Mouse (Mus musculus) liver, embryonic 14.5 days (tissue): ENCODE measurements around the gene Caskin2. TPM values are rescaled to one million over a fixed set of nuclear protein-coding genes. Genes with fewer than 3 reads are reported as not detected.

Experiments
- ATAC-seq: fragments of 200-750 bp; cut with Nextera tagmentation; 2 replicates; pipeline ENCODE4 v1.8.0; 2017; ENCODE audit warnings: moderate number of reproducible peaks, mild to moderate bottlenecking, moderate library complexity; ENCODE audit not compliant: insufficient read depth
- DNase-seq, 3 experiments: peaks; one replicate each; pipeline ENCODE4 v3.0.0-alpha.2; 2012 to 2013; ENCODE audit warnings: low read depth in 3 of 3, low spot score in 3 of 3
- H3K27ac ChIP-seq: fragments of 300-500 bp; sonication (generic); 2 replicates; pipeline ENCODE4 v1.5.1; 2014; ENCODE audit warnings: moderate library complexity, mild to moderate bottlenecking, control low read depth, inconsistent platforms
- H3K27me3 ChIP-seq: fragments of 300-500 bp; sonication (generic); 2 replicates; pipeline ENCODE4 v1.6.1; 2014; ENCODE audit warnings: mild to moderate bottlenecking, low read length, moderate library complexity; ENCODE audit not compliant: control insufficient read depth, insufficient read depth
- H3K36me3 ChIP-seq: fragments of 300-500 bp; sonication (generic); replicated peaks from 2 replicates; pipeline ENCODE4 v1.6.1; 2014; ENCODE audit warnings: low read depth; ENCODE audit not compliant: control insufficient read depth, insufficient read depth
- H3K4me1 ChIP-seq, 2 experiments: fragments of 200-500 bp in 1 of 2; fragments of 300-500 bp in 1 of 2; sonication (generic) in 1 of 2; replicated peaks; 2 replicates each; pipeline ENCODE4 v1.6.1; 2012 to 2014; ENCODE audit warnings: antibody characterized with exemption in 1 of 2, inconsistent platforms in 1 of 2, low read length in 1 of 2; ENCODE audit not compliant: control insufficient read depth in 2 of 2, insufficient read depth in 2 of 2
- H3K4me2 ChIP-seq: fragments of 300-500 bp; sonication (generic); 2 replicates; pipeline ENCODE4 v1.6.1; 2014; ENCODE audit warnings: low read depth, mild to moderate bottlenecking, control low read depth, moderate library complexity
- H3K4me3 ChIP-seq, 2 experiments: fragments of 200-500 bp in 1 of 2; fragments of 300-500 bp in 1 of 2; sonication (generic) in 1 of 2; 2 replicates each; pipeline ENCODE4 v1.5.1; 2012 to 2014; ENCODE audit warnings: low read depth in 2 of 2, low read length in 2 of 2, mild to moderate bottlenecking in 2 of 2, control low read depth in 1 of 2, inconsistent platforms in 1 of 2, moderate library complexity in 1 of 2; ENCODE audit not compliant: insufficient read depth in 1 of 2
- H3K9ac ChIP-seq: fragments of 300-500 bp; sonication (generic); replicated peaks from 2 replicates; pipeline ENCODE4 v1.6.1; 2014; ENCODE audit warnings: mild to moderate bottlenecking, control low read depth, moderate library complexity
- H3K9me3 ChIP-seq: fragments of 300-500 bp; sonication (generic); 2 replicates; pipeline ENCODE4 v1.6.1; 2016; ENCODE audit warnings: low read length, mixed read lengths; ENCODE audit not compliant: control insufficient read depth
- CTCF ChIP-seq: IDR thresholded peaks from 2 replicates; pipeline ENCODE4 v1.5.1; 2016; ENCODE audit warnings: antibody characterized with exemption, low read depth, control low read depth
- EP300 ChIP-seq: IDR thresholded peaks from 2 replicates; pipeline ENCODE4 v1.6.1; 2016; ENCODE audit warnings: antibody characterized with exemption, low read depth
- WGBS: fragments of 180-500 bp; shearing (Covaris S2); extraction: QIAGEN DNeasy Blood & Tissue Kit; methylation state at CpG from one replicate; pipeline ENCODE4 v1.1.7; 2014; ENCODE audit not compliant: insufficient replicate concordance; 5-methylcytosine and 5-hydroxymethylcytosine counted together
- polyA plus RNA-seq, 2 experiments: library from polyadenylated mRNA; depleted of rRNA in 1 of 2; stranded (reverse) in 1 of 2; unstranded in 1 of 2; fragments of >200 nt; fragmentation: Nextera tagmentation in 1 of 2; extraction: Ambion mirVana in 1 of 2; gene quantifications; 2 replicates each; pipeline versions ENCODE4 v1.2.1 to v1.2.3; 2012 to 2014

The Caskin2 gene
- polyA plus RNA-seq, 2 experiments: 4.9 to 7.1 TPM

DNA sequence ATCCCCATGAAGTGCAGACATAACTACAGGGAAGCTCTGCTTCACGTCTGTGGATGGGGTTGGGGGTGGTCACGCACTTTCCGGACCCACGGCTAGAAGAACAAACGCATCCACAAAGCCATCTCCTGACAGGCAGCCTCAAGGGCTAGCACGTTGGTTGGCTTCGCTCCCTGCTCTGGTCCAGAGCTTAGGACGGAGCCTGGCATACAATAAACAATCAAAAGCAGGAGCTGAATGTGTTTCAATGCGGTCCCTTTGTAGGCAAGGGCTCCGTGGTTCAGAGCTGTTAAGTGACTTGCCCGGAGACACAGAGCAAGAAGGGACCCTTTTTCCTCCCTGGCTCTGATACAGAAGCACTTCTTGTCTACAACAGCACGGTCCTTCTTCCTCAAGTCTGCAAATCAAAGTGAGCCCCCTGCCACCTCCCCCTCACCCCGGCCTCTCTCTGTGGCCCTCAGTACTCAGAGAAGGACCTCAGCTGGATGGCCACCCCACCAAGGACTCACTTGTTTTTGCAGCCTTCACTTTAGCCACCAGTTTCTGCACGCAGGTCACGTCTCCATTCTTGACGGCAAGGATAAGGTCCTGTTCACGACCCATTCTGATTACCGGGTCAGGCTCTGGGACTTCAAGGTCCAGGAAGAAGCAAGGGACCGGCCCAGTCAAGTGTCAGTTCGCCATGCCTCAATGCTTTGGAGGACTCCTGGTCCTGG lies 1.9 kb downstream of the Caskin2 start:
- Histone ChIP-seq H3K9me3 (no peaks in the 10 kb centered on the region), H3K9ac (no peak overlapping the region), H3K4me1 (peaks cover 23 to 32% of the 10 kb centered on the region in 2 experiments), H3K4me3 (peak overlapping the region in 1 of 2 experiments; percentile 72; a peak in 2 of 4 replicates), H3K27ac (no peak overlapping the region), H3K27me3 (no peaks in the 10 kb centered on the region), H3K36me3 (no peaks in the 10 kb centered on the region; the same call in none of the 2 replicates), H3K4me2 (peak overlapping the region; percentile 99)
- ATAC-seq (no peak), DNase-seq (no peak)
- no peak for TF ChIP-seq CTCF
- no peak for TF ChIP-seq EP300
- 82% methylated on average over 20 of the region's 20 CpGs for WGBS

DNA sequence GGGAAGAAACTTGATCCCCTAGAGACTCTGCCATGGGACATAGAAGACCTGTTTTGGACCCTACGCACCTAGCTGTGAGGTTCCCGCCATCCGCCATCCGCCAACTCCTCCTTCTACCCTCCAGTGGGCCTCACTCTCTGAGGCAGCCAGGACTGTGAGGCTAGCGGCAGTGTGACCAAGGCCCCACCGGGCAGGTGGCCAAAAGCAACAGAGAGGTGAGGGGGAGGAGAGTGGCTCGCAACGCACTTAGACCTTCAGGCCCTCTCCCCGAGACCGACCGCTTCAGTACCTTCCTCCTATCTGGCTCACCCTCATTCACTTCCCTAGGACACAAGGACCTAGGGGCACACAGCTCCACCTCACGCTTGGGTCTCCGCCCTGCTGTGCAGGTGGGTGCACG lies 3.1 kb downstream of the Caskin2 start:
- Histone ChIP-seq H3K4me3 (no peak overlapping the region), H3K9ac (no peak overlapping the region), H3K4me1 (peaks cover 27 to 37% of the 10 kb centered on the region in 2 experiments), H3K4me2 (peak overlapping the region; percentile 15; the same call in 1 of the 2 replicates), H3K27ac (no peak overlapping the region), H3K27me3 (no peaks in the 10 kb centered on the region), H3K36me3 (no peaks in the 10 kb centered on the region; the same call in none of the 2 replicates), H3K9me3 (no peaks in the 10 kb centered on the region)
- DNase-seq (no peak), ATAC-seq (no peak)
- TF ChIP-seq EP300 (no peak), CTCF (no peak)
- WGBS: 76% methylated on average over 14 of the region's 14 CpGs

DNA sequence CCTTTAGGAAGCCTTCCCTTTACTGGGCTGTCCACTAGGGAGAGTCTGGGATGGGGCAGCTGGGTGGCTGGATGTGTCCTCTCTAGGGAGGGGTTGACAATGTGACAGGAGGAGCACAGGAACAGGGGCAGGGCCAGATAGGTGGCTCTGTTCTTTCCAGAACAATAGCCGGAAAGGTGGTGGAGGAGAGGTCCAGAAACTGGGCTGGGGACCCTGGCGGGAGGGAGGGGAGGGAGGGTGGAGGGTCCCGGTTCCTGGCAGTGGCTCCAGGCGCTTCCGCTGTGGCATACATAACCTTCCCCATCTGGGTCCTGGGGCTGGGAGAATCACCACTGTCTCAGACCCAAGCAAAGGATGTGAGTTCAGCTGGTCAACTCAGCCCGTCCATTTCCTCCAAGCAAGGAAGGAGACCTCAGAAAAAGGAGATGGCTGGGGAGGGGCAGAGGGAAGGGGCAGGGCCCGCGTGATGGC lies 4.1 kb downstream of the Caskin2 start:
- H3K4me1 ChIP-seq: peaks cover 34 to 43% of the 10 kb centered on the region in 2 experiments
- ATAC-seq (no peak), DNase-seq (no peak)
- WGBS: 62% methylated on average over 8 of the region's 8 CpGs
- no peak overlapping the region for H3K9ac ChIP-seq
- H3K9me3 ChIP-seq: no peaks in the 10 kb centered on the region
- H3K4me2 ChIP-seq: no peak overlapping the region
- no peak overlapping the region for H3K4me3 ChIP-seq
- H3K27ac ChIP-seq: no peak overlapping the region
- TF ChIP-seq CTCF (0 out of 2 replicates have a peak, but pooled peaks have one; percentile 0), EP300 (no peak)
- no peaks in the 10 kb centered on the region; the same call in none of the 2 replicates for H3K36me3 ChIP-seq
- H3K27me3 ChIP-seq: no peaks in the 10 kb centered on the region

DNA sequence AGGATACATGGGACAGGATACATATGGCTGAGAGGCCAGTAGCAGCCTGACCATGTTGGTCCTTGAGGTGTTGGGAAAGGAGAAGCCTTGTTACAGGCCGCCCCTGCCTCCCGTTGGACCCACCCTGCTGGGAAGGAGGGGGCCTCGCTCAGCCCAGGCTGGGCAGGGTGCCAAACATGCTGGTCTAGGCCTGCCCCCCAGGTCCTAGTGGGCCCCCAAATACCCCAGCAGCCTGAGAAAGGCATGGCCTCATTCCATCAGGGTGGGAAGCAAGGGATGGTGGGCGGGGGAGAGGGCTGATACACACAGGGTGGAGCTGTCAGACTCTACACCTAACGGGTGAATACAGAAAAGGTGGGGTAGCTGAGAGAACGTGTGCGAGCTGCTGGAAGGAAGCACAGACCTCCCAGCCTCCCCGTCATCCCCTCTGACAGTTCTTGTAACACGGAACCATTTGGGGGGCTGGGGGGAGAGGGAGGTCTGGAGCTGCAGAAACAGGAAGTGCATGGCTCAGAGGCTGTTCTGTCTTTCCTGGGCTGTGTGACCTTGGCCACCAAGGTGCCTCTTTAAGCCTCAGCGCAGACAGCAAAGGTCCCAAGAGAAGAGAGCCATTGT lies 4.6 kb downstream of the Caskin2 start:
- peaks cover 33 to 44% of the 10 kb centered on the region in 2 experiments for H3K4me1 ChIP-seq
- peak overlapping the region; percentile 25; the same call in 1 of the 2 replicates for H3K9ac ChIP-seq
- H3K27ac ChIP-seq: no peak overlapping the region
- TF ChIP-seq CTCF (peak; percentile 7; the same call in 1 of the 2 replicates), EP300 (no peak)
- no peak overlapping the region for H3K4me2 ChIP-seq
- H3K4me3 ChIP-seq: no peak overlapping the region
- peaks cover 2% of the 10 kb centered on the region for H3K36me3 ChIP-seq
- no peaks in the 10 kb centered on the region for H3K27me3 ChIP-seq
- WGBS: 32% methylated on average over 10 of the region's 10 CpGs
- no peak for DNase-seq
- ATAC-seq: no peak
- H3K9me3 ChIP-seq: no peaks in the 10 kb centered on the region

DNA sequence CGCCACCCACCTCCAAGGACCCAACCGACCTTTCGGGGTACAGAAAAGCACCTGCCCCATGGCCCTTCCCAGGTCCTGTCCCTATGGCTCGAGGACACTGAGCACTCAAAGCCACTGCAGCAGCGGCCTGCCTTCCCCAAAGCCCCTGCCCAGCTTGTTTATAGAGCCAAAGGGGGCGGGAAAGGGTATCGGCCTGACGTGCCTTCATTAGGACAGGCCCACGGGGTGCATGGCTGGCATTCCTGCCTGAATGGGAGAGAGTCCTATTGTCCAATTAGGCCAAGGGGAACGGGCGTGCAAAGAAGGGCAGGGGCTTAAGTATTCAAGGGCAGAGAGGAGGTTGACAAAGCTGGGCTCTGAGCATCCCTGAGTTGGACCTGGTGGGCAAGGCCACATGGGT lies 5.5 kb downstream of the Caskin2 start:
- H3K4me1 ChIP-seq: peaks cover 33 to 45% of the 10 kb centered on the region in 2 experiments
- TF ChIP-seq CTCF (no peak), EP300 (no peak)
- H3K9ac ChIP-seq: no peak overlapping the region

More for the DNA sequence above, 5.5 kb downstream of the Caskin2 start:
- Histone ChIP-seq H3K4me3 (no peak overlapping the region), H3K36me3 (peaks cover 10% of the 10 kb centered on the region), H3K4me2 (no peak overlapping the region), H3K27me3 (no peaks in the 10 kb centered on the region), H3K27ac (no peak overlapping the region), H3K9me3 (no peaks in the 10 kb centered on the region)
- WGBS: 81% methylated on average over 11 of the region's 11 CpGs
- DNase-seq: no peak
- ATAC-seq: no peak
